Mouse (Mus musculus) fibroblast of lung, adult 2 months (primary cell): Measurements from ENCODE around the gene Sema3f.
"Not testable (repeated sequence)": the region's sequence is repeated elsewhere in the genome, so short reads cannot be mapped to it uniquely, and the experiment has no call there.

Experiments used
- DNase-seq: peaks from one replicate; pipeline ENCODE4 v3.0.0-alpha.2; 2011; ENCODE audit warnings: low read depth

Sema3f gene

GRCm38 (mm10) chr9:107692785-107693184, 17.5 kb downstream of the Sema3f start:
- DNase-seq: no peak

DNA sequence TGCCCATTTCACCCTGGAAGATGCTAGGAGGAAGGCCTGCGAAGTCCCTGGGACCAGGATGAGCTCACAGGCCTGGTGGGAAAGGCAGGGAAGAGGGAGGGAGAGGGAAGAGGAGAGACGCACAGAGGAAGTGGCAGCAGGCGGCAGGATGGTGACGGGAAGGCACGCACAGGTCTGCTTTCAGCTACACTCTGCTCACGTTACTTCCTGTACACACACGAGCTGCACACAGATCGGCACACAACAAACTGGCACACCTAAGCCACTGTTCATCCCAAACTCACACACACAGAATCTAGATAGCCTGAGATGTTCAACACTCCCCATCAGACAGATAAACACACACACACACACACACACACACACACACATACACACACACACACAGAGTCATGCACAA, 19.9 kb downstream of the Sema3f start:
- DNase-seq: no peak

DNA sequence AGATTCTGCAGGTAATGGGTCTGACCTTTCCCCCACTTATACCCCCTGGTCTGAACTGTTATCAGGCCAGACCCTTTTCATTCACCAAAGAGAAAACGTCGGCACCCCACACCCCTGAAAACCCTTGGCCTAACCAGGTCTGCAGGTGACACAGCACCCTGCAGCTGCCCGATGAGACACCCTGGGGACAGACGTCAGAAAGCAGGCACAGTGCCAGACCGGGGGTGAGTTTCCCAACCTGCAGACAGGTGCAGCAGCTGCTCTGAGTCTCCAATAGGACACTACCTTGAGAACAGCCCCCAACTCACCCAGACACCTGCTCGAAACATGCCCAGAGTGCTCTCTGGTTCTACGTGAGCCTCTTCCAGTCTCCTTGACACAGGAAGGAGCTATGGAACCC, 21.3 kb downstream of the Sema3f start:
- no peak for DNase-seq

DNA sequence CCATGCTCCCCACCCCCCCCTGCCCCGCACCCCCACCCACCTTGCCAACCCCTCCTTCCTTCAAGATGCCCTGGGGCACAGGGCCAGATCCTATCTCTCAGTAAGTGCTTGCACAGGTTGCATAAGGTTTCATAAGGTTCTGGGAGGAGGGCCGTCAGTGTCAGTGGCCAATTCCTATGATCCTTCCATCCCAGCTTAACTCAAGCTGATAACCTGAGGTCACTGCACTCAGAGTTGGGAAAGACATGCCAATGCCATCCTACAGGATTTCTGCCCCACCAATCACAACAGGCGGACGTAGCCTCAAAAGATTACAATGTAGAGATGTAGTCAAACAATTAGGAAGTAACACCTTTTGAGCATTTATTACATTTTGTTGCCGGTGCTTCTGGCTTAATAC, 21.9 kb downstream of the Sema3f start:
- DNase-seq: no peak

GRCm38 (mm10) chr9:107685231-107685981, 24.9 kb downstream of the Sema3f start:
- DNase-seq: no peak

DNA sequence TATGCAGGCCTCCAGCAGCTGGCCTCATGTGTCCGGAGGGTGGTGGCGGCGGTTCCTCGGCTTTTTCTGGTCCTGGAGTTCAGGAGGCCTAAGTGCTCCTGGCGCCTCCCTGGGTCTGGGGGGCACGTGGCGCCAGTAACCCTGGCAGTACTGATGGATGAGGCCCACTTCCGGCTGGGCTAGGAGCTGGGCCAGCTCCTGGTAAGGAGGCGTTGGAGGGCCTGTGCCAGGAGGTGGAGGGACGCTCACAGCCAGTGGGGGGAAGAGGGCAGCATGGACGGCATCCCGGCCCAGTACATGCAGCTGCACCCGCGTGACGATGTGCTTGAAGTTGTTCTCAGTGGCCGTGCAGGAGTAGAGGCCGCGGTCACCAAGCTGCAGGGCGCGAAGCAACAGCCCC, 27.9 kb downstream of the Sema3f start:
- DNase-seq: no peak

DNA sequence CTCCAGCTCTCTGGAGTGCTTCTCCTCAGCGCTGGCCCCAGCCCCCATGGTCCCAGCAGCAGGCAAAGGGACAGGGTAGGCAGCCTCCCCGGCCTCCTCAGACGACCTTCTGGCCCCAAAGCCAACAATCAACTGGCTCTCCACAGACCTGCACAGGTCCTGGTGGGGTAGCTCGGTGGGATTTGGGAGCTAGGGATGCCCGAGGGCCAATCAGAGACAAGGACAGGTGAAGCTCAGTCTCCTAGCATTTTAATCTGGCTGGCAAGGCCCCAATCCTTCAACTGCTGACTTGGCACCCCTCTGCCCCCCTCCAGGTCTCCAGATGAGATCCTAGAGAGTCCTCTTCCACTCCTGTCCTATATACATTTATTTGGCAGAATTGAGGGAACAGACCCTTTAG, 30.8 kb downstream of the Sema3f start, which contains the start of gene Gnat1:
Gene Gnat1 (minus strand): TSS at position 212 of the 400 bp plus-strand sequence.
- DNase-seq: no peak

DNA sequence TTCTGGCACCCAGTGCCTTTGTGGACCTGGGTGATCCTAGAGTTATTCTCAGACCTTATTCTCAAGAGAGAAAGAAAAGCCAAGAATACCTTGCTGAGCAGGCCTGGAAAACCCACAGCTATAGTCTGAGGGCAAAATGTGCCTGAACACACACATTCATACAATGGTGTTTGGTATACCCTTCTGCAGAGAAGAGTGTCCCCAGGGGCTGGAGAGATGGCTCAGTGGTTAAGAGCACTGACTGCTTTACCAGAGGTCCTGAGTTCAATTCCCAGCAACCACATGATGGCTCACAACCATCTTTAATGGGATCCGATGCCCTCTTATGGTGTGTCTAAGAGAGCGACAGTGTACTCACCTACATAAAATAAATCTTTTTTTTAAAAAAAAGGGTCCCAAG, 31.4 kb downstream of the Sema3f start:
- no peak for DNase-seq

DNA sequence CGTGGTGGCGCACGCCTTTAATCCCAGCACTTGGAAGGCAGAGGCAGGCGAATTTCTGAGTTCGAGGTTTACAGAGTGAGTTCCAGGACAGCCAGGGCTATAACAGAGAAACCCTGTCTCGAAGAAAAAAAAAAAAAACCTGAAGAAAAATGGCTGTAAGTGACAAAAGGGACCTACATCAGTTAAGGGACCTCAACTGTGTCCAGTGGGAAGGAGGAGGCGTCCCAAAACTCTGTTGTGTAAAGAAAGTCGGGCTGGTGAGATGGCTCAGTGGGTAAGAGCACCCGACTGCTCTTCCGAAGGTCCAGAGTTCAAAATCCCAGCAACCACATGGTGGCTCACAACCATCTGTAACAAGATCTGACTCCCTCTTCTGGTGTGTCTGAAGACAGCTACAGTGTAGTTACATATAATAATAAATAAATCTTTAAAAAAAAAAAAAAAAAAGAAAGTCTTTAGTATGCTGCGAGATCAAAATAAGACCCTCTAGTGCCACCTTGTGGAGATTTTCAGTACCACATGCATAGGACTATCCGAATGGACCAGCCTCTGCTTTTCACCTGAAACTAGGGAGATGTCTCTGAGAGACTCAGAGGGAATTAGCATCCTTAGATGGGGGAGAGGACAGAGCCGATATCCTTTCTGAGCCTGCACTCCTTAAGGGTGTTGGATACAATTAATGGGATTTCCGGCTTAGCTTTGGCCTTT, 32.3 kb downstream of the Sema3f start:
- DNase-seq: not testable (repeated sequence)

DNA sequence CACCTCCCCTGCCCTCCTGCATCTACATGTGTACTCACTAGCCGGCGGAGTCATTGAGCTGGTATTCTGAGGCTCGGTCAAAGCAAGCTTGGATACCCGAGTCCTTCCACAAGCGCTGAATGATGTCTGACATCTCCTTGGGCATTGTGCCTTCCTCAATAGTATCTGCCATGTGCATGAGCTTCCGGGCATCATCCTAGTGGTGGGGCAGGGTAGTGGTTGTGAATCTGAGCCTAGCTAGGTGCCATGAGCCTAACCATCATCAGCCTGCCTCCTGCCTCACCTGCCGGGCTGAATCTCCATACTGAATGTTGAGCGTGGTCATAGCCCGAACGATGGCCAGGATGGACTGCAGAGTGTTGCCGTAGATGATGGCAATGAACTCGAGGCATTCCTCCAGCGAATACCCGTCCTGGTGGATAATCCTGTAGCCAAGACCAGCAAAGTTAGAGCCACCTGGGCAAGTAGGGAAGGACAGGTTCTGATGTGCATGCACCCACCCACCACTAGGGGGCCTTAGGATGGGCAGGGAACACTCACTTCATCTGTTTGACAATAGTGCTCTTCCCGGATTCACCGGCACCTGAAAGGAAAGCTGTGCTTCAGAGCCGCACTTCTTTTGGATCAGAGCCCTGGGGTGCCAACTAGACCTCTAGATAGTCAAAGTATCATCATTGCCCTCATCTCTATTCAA, 33.0 kb downstream of the Sema3f start:
- DNase-seq: no peak

DNA sequence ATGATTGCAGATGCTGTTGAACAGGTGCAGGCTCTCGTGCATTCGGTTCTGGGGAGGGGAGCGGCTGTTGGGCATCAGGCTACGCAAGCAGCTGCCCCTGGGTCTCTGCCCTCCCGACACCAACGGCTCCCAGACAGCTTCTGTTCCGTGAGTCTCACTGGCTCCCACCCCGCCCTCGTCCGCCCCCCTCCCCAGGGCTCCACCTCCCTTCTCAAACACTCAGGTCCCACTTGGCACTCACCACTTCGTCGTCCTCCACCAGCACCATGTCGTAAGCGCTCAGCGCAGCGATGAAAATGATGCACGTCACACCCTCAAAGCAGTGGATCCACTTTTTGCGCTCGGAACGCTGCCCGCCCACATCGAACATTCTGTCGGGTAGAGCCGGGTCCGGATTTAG, 34.0 kb downstream of the Sema3f start:
- DNase-seq: no peak

DNA sequence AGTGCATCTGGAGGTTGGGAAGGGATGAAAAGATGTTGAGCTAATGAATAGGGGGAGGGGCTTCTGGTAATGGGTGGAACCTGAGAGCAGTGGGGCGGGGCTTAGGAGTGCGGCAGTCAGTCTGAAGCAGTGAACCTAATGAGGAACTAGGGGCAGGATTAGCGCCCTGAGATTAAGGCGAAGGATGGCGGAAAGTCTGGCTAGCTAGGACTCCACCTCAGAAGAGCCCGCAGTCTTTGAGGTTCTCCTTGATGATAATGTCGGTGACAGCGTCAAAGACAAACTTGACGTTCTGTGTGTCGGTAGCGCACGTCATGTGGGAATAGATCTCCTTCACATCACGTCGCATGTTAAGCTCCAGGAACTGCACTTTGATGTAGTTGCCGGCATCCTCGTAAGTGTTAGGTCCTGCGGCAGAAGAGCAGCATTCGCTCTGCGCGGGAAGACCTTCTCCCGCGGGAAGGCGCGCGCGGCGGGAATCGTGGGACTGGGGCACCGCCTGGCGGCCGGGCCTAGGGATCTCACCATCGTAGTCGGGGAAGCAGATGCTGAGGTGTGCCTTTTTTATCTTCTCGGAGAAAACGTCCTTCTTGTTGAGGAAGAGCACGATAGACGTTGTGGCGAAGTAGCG, 34.5 kb downstream of the Sema3f start:
- no peak for DNase-seq

- DNase-seq: no peak
Observed at GRCm38 (mm10) chr9:107674609-107675429, 35.5 kb downstream of the Sema3f start.

DNA sequence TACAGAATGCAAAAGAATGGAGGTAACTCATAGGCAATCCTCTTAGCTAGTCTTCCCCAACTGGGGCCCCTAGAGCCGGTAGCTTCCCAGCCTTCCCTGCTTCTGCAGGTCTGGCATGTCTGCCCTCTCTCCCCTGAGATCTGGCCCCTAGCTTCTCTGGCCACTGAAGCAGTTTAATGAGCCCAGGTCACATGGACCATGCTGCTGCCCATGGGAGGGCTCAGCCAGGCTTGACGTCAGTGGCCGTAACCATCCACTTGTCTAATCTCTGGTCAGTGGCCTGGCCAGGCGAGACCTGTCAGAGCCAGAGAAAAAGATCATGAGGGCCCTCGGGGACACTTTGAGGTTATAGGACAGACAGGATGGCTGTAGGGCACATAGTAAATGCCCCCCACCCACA, 40.0 kb downstream of the Sema3f start:
- no peak for DNase-seq

- DNase-seq: no peak
Observed at GRCm38 (mm10) chr9:107669480-107669945, 40.8 kb downstream of the Sema3f start, which contains the start of gene Slc38a3. TSS of gene Slc38a3 (minus strand) at chr9:107669530.

- DNase-seq: no peak
Observed at GRCm38 (mm10) chr9:107668916-107669315, 41.4 kb downstream of the Sema3f start.

- no peak for DNase-seq
Observed at GRCm38 (mm10) chr9:107668011-107668410, 42.3 kb downstream of the Sema3f start.

DNA sequence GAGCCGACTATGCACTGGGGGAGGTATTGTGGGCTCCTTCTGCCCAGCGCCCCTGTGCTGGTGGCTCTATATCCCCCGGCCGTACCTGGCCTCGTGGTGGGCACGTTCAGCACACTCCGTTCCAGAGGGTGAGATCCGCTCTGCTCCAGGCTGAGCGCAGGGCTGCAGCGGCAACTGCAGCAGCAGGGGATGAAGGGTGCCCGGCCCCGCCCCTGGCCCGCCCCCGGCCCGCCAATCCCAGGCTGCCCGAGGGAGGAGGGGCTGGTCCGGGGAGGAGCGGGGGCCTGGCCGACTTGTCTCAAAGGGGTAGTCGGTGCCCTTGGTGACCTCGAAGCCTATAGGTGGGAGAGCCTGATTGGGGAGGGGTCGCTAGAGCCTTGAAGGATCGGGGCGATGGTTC, 43.1 kb downstream of the Sema3f start:
- DNase-seq: no peak

DNA sequence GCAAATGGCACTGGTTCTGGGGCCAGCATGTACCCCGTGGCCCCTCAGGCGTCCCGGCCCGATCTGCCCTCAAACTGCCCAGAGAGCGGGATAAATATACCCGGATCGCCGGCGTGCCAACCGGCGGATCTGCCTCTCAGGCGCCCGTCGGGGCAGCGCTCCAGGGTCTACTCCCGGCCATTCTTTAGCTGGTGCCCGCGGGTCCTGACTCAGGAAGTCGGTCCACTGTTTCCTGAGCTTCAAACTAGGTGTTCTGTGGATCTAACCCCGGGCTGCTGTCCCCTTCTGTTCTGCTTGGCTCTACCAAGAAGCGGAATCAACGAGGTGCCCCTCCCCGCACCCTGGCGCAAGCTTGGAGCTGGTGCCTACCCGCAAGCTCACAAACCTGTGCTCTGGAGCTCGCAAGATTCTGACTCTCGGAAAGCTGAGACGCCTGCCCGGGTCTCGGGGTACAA, 43.5 kb downstream of the Sema3f start:
- no peak for DNase-seq

- DNase-seq: no peak
Observed at GRCm38 (mm10) chr9:107665308-107665707, 45.0 kb downstream of the Sema3f start.

DNA sequence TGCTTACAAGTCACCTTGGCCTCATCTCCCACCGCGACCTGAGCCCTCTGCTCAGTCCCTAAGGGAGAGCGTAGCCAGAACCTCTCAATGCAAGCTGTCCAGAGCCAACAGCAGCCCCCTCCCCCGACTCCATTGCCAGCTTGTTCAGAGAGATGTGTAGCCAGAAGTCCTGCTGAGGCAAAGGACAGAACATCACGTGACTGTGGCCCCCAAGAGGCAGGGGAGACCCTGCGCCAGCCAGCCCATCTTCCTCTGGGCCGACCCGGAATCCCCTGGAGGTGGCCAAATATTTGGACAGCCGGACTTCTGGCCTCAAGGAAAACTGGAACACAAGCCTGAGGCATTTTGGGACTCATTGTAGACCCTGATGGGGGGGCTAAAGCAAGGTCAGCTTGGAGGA, 46.8 kb downstream of the Sema3f start:
- no peak for DNase-seq
